Mouse (Mus musculus) ES-Bruce4 (cell line): ENCODE measurements at regions not wholly inside any gene's neighbourhood (a gene's known extent, or its start where the extent isn't known, plus 50 kb on each side); places are given as distances from the start of the nearest gene placed in this dataset.
A peak's percentile ranks its signal among the peaks of the same experiment; 100 is the strongest.

Source experiments
- H3K27ac ChIP-seq: 2 replicates; pipeline ENCODE4 v1.5.1; 2012; ENCODE audit warnings: low read length, inconsistent platforms; ENCODE audit not compliant: insufficient read depth
- H3K27me3 ChIP-seq: 2 replicates; pipeline ENCODE4 v1.6.1; 2012; ENCODE audit warnings: mild to moderate bottlenecking, low read length, inconsistent platforms; ENCODE audit not compliant: control insufficient read depth, poor library complexity, insufficient read depth, severe bottlenecking
- H3K36me3 ChIP-seq: 2 replicates; pipeline ENCODE4 v1.6.1; 2012; ENCODE audit warnings: inconsistent platforms, mild to moderate bottlenecking, low read length, moderate library complexity; ENCODE audit not compliant: control insufficient read depth, poor library complexity, insufficient read depth, severe bottlenecking
- H3K4me1 ChIP-seq: one replicate; pipeline ENCODE4 v1.8.1; 2011; ENCODE audit warnings: low read length; ENCODE audit not compliant: control insufficient read depth, insufficient read depth
- H3K4me3 ChIP-seq: 2 replicates; pipeline ENCODE4 v1.5.1; 2011; ENCODE audit warnings: low read depth, mild to moderate bottlenecking, low read length
- H3K9ac ChIP-seq: 2 replicates; pipeline ENCODE4 v1.6.1; 2012; ENCODE audit warnings: low read depth, mild to moderate bottlenecking, inconsistent platforms; ENCODE audit not compliant: poor library complexity, severe bottlenecking
- H3K9me3 ChIP-seq: replicated peaks from 2 replicates; pipeline ENCODE4 v1.6.1; 2012; ENCODE audit warnings: mild to moderate bottlenecking, low read length, inconsistent platforms; ENCODE audit not compliant: control insufficient read depth, poor library complexity, insufficient read depth, severe bottlenecking
- CTCF ChIP-seq: IDR thresholded peaks from one replicate; pipeline ENCODE4 v1.8.1; 2011; ENCODE audit warnings: low read depth, low read length
- EP300 ChIP-seq: IDR thresholded peaks from 2 replicates; pipeline ENCODE4 v1.6.1; 2011; ENCODE audit warnings: low read depth, low read length; ENCODE audit not compliant: insufficient read depth
- POLR2A ChIP-seq: IDR thresholded peaks from one replicate; pipeline ENCODE4 v1.8.1; 2011; ENCODE audit warnings: low read length; ENCODE audit not compliant: insufficient read depth

DNA sequence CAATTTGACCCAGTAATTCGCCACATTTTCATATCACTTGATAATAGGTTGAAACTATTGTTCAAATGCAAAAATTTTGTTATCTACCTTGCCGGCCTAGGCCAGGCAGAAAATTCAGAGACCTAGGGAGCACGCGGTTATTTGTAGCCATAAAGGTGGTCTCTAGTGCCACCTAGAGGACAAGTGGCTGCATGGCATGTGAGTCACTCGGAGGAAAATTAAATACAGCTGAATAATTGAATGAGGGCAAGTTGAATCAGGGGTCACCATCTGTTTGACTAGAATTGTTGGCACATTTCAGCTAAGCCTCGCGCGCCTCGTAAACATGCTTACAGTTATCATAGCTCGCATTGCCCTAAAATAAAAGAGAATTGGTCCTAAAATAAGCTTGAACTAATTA lies 427.4 kb downstream of the Zfp536 start:
- no peaks in the 10 kb centered on the region for H3K9me3 ChIP-seq
- H3K4me3 ChIP-seq: no peak overlapping the region
- no peaks in the 10 kb centered on the region for H3K4me1 ChIP-seq
- TF ChIP-seq EP300 (no peak), CTCF (peak; percentile 59), POLR2A (no peak)
- H3K9ac ChIP-seq: no peak overlapping the region
- H3K36me3 ChIP-seq: no peaks in the 10 kb centered on the region
- no peaks in the 10 kb centered on the region for H3K27me3 ChIP-seq
- no peak overlapping the region for H3K27ac ChIP-seq

DNA sequence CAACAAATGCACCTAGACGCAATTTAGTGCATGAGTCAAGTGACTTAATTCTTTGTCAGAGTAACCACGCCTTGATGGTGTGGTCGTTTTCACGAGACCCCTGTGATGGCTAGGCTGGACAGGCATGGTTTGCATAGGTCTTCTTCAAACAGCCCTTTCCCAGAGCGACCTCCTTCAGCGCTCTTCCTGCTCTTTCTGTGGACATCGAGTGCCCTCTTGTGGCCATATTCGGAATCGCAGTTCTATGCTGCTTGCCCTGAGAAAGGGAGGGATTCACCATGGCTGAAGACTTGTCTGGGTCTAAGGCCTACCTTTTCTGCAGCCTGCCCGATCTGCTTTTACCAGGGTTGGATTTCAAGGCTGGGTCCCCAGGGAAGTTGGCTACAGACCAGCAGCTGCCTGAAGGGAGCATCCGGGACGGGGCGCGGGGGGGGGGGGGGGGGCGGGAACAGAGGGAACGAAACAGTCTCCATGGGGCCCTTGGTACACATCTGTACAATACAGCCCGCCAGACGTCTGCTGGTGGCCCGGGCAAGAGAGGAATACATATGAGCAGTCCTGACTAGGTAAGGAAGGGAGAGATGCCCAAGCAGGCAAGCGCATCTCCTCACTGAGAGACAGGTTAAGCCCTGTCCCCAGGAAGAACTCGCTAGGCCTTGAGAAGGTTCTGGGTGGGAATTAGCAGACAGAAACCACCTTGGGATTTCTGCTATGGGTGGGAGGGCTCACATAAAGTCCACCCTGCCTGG lies 415.6 kb downstream of the Zfp536 start:
- Histone ChIP-seq H3K4me3 (no peak overlapping the region), H3K27ac (no peak overlapping the region), H3K27me3 (0 out of 2 replicates have a peak, but pooled peaks cover 3% of the 10 kb centered on the region)

DNA sequence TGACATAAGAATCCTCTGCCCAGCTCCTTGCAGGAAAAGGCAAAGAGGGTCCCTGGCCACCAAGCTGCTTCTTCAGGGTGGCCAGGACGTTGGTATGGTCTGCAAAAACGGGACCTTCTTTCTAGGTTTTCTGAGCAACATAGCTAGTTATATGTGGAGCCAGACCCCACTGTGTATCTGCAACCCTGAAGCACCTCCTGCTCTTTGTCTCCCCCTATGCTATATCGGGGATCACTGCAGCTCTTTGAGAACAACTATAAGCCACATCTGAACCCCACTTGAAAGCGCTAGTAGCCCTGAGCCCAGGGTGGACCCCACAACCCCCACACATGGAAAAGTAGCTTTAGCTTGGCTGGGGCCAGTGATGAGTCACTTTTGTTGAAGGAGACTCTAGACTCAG lies 414.9 kb downstream of the Zfp536 start:
- TF ChIP-seq CTCF: peak; percentile 23
- no peak for TF ChIP-seq POLR2A
- Histone ChIP-seq H3K36me3 (no peaks in the 10 kb centered on the region), H3K27ac (no peak overlapping the region), H3K4me3 (no peak overlapping the region), H3K9me3 (no peaks in the 10 kb centered on the region), H3K27me3 (0 out of 2 replicates have a peak, but pooled peaks cover 3% of the 10 kb centered on the region), H3K4me1 (no peaks in the 10 kb centered on the region), H3K9ac (peak overlapping the region; percentile 39; the same call in 1 of the 2 replicates)

More for the DNA sequence above, 415.6 kb downstream of the Zfp536 start:
- TF ChIP-seq POLR2A (no peak), CTCF (peak; percentile 98)
- Histone ChIP-seq H3K9me3 (no peaks in the 10 kb centered on the region), H3K9ac (peak overlapping the region; percentile 39; the same call in 1 of the 2 replicates), H3K4me1 (no peaks in the 10 kb centered on the region), H3K36me3 (no peaks in the 10 kb centered on the region)

- H3K4me1 ChIP-seq: no peaks in the 10 kb centered on the region
- no peak overlapping the region for H3K27ac ChIP-seq
- H3K36me3 ChIP-seq: no peaks in the 10 kb centered on the region
- 0 out of 2 replicates have a peak, but pooled peaks cover 3% of the 10 kb centered on the region for H3K27me3 ChIP-seq
- TF ChIP-seq CTCF (no peak), POLR2A (no peak), EP300 (no peak)
- no peak overlapping the region for H3K9ac ChIP-seq
- no peak overlapping the region for H3K4me3 ChIP-seq
- no peaks in the 10 kb centered on the region for H3K9me3 ChIP-seq
Observed at GRCm38 (mm10) chr7:37359473-37359872, 414.0 kb downstream of the Zfp536 start.

DNA sequence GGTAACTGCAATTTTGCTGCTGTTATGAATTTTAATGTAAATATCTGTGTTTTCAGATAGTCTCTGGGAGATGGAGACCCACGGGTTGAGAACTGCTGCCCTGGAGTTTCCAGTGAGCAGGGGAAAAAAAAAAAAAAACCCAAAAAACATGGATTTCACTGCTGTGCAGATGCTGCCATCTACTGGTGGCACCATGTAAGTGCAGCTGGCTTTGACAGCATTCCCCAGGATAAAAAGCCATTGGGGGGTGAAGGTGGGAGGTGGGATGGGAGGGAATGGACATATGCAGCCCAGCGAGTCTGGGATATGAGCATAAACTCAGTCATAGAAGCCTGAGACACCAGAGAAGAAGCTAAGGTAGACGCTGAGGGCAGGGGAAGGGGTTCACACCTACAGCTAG lies 413.3 kb downstream of the Zfp536 start:
- Histone ChIP-seq H3K9me3 (no peaks in the 10 kb centered on the region), H3K27me3 (0 out of 2 replicates have a peak, but pooled peaks cover 3% of the 10 kb centered on the region), H3K27ac (no peak overlapping the region), H3K9ac (no peak overlapping the region), H3K36me3 (no peaks in the 10 kb centered on the region), H3K4me3 (no peak overlapping the region), H3K4me1 (no peaks in the 10 kb centered on the region)
- TF ChIP-seq CTCF (peak; percentile 70), POLR2A (no peak)

DNA sequence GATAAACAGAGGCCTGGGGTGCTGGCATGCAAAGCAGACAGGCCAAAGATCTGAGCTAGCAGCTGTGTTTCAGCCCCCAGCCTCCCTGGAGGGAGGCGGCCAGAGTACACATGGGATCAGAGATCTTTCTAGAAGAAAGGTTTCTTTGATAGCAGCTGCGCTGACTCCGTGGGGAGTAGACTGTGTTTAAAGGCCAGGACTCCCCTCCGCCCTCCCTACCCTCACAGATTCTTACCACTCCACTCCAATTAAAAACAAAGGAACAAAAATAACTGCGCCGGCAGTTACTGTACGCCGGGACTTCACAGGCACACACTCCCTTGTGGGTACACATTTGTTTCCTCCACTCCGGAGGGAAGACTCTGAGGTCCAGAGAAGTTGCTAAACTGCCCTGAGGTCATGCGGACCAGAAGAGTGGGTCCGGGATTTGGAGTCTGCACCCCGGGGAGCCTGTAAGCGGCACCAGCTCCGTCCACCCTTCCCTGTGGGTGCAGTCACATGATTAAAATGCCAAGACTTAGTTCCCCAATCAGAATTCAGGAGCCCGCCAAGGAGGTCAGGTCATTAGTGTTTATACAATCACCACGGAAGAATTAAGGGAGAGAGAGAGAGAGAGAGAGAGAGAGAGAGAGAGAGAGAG lies 411.5 kb downstream of the Zfp536 start:
- Histone ChIP-seq H3K9ac (peak overlapping the region; percentile 26; the same call in 1 of the 2 replicates), H3K9me3 (no peaks in the 10 kb centered on the region), H3K4me1 (no peaks in the 10 kb centered on the region), H3K27ac (no peak overlapping the region), H3K4me3 (peak overlapping the region; percentile 34; the same call in 1 of the 2 replicates), H3K27me3 (0 out of 2 replicates have a peak, but pooled peaks cover 3% of the 10 kb centered on the region), H3K36me3 (no peaks in the 10 kb centered on the region)
- TF ChIP-seq EP300: no peak
- no peak for TF ChIP-seq POLR2A
- no peak for TF ChIP-seq CTCF
